Mouse (Mus musculus): ENCODE data around the gene Tmem218.

GRCm38 (mm10) chr9:37177551-37177950 lies 30.5 kb upstream of the Tmem218 start:
- TF ChIP-seq GATA1 (IDR thresholded peaks at IDR 0.05; ENCODE audit: low read length): no peak
- no peak for TF ChIP-seq TAL1 (IDR thresholded peaks at IDR 0.05; ENCODE audit: low read length)

Measured in erythroblast, embryonic 14.5 days (primary cell).